Comparison of ENCODE assay signal across 8 mouse cellular contexts in genomic region chr4:133217641-133218040, GRCm38 (mm10). TPM values are rescaled to one million over a fixed set of nuclear protein-coding genes. Genes with fewer than 3 reads are reported as not detected.
DNase-seq lines count a peak whose midpoint lies in the region; ATAC-seq lines count a peak whose summit lies in the region.

No protein-coding gene starts in this region.

- H3K36me3 ChIP-seq in heart, embryonic 12.5 days = no peaks in the 10 kb centered on the region

- ATAC-seq in heart, embryonic 12.5 days (ENCODE audit: insufficient number of reproducible peaks, low FRiP score) = no peak

- no peak overlapping the region for H3K4me2 ChIP-seq in heart, embryonic 12.5 days

- H3K4me1 ChIP-seq in heart, embryonic 12.5 days (replicated peaks) = peaks cover 20% of the 10 kb centered on the region

- 4% methylated on average over 5 of the region's 5 CpGs for whole genome bisulfite sequencing in heart, embryonic 12.5 days

- H3K4me3 ChIP-seq in heart, embryonic 12.5 days = no peak overlapping the region

- DNase-seq in heart, adult 11 months = peak; percentile 92
- peak; percentile 67 for DNase-seq in urinary bladder, postnatal 14 days (ENCODE audit: low spot score)
- DNase-seq in urinary bladder, postnatal 4 days (ENCODE audit: low spot score in 2 of 2) = no peak
- peak; percentile 69 to 72 for DNase-seq in cerebellum, postnatal 36 days
- DNase-seq in induced T-regulatory cell, adult 2 months (ENCODE audit: low read depth) = peak; percentile 84
- peak; percentile 79 for DNase-seq in mesoderm, embryonic 11.5 days (ENCODE audit: low read depth, low spot score)
- DNase-seq in testis, postnatal 14 days (ENCODE audit: low spot score) = peak; percentile 66

- H3K9ac ChIP-seq in heart, embryonic 12.5 days = no peak overlapping the region

- H3K9me3 ChIP-seq in heart, embryonic 12.5 days (replicated peaks) = no peaks in the 10 kb centered on the region

- H3K27me3 ChIP-seq in heart, embryonic 12.5 days (replicated peaks) = peaks cover 58% of the 10 kb centered on the region

- no peak overlapping the region for H3K27ac ChIP-seq in heart, embryonic 12.5 days (ENCODE audit: poor library complexity, severe bottlenecking)

RNA-seq across cellular contexts. Expression of gene Gpr3, which starts 5.3 kb away (rescaled TPM):
- 0.27 and 0.37 TPM in 2 replicates for polyA plus RNA-seq in heart, embryonic 12.5 days (2016; fragmentation: Nextera tagmentation; extraction: Ambion mirVana)

RNA-seq across cellular contexts. Expression of gene Cd164l2, which starts 5.7 kb away (rescaled TPM):
- 0.34 TPM in 1 of 2 replicates, not detected in the other for polyA plus RNA-seq in heart, embryonic 12.5 days (2016; fragmentation: Nextera tagmentation; extraction: Ambion mirVana)

RNA-seq across cellular contexts. Expression of gene Map3k6, which starts 23.0 kb away (rescaled TPM):
- 2.3 and 3.2 TPM in 2 replicates for polyA plus RNA-seq in heart, embryonic 12.5 days (2016; fragmentation: Nextera tagmentation; extraction: Ambion mirVana)

RNA-seq across cellular contexts. Expression of gene Sytl1, which starts 45.3 kb away (rescaled TPM):
- polyA plus RNA-seq in heart, embryonic 12.5 days (2016; fragmentation: Nextera tagmentation; extraction: Ambion mirVana) = 0.41 and 0.47 TPM in 2 replicates

RNA-seq across cellular contexts. Expression of gene Tmem222, which starts 60.0 kb away (rescaled TPM):
- polyA plus RNA-seq in heart, embryonic 12.5 days (2016; fragmentation: Nextera tagmentation; extraction: Ambion mirVana) = 52.4 and 55.2 TPM in 2 replicates

Comparison
In these comparisons a context has a peak if more than half of its experiments do, and no peak if none do; other contexts are left out.
1. DNase-seq: peak in heart, adult 11 months (single experiment), urinary bladder, postnatal 14 days (single experiment), cerebellum, postnatal 36 days (2 of 2), induced T-regulatory cell, adult 2 months (single experiment), mesoderm, embryonic 11.5 days (single experiment) and testis, postnatal 14 days (single experiment); none in urinary bladder, postnatal 4 days (0 of 2).